Mouse (Mus musculus) adrenal gland, postnatal 25 days (tissue): Measurements from ENCODE around the gene Hdhd5. TPM values are rescaled to one million over a fixed set of nuclear protein-coding genes. Genes with fewer than 3 reads are reported as not detected.
A peak's percentile ranks its signal among the peaks of the same experiment; 100 is the strongest.

Source experiments
- DNase-seq: peaks from one replicate; pipeline ENCODE4 v3.0.0; 2021; ENCODE audit warnings: mixed read lengths
- total RNA-seq: library from RNA; stranded (reverse); gene quantifications from 2 replicates; pipeline ENCODE4 v1.2.3, GENCODE M21; 2021

Gene Hdhd5
- total RNA-seq, 1 experiment from 2014 or later, result 37.4 TPM

GRCm38 (mm10) chr6:120483211-120483626 lies 47.9 kb downstream of the Hdhd5 start:
- DNase-seq, result peak; percentile 46

GRCm38 (mm10) chr6:120482756-120483155 lies 48.4 kb downstream of the Hdhd5 start:
- no peak for DNase-seq

- DNase-seq, result no peak
Observed at GRCm38 (mm10) chr6:120482021-120482420, 49.1 kb downstream of the Hdhd5 start.

GRCm38 (mm10) chr6:120481538-120481937 lies 49.6 kb downstream of the Hdhd5 start:
- DNase-seq, result no peak

- no peak for DNase-seq
Observed at GRCm38 (mm10) chr6:120480361-120480760, 50.8 kb downstream of the Hdhd5 start.

GRCm38 (mm10) chr6:120479302-120479701 lies 51.8 kb downstream of the Hdhd5 start:
- DNase-seq, result no peak

- no peak for DNase-seq
Observed at GRCm38 (mm10) chr6:120475288-120475687, 55.8 kb downstream of the Hdhd5 start.

- DNase-seq, result no peak
Observed at GRCm38 (mm10) chr6:120473427-120473826, 57.7 kb downstream of the Hdhd5 start.

GRCm38 (mm10) chr6:120472455-120473140 lies 58.5 kb downstream of the Hdhd5 start:
- DNase-seq, result no peak

- DNase-seq, result no peak
Observed at GRCm38 (mm10) chr6:120471991-120472441, 59.1 kb downstream of the Hdhd5 start.

GRCm38 (mm10) chr6:120470666-120471065 lies 60.5 kb downstream of the Hdhd5 start:
- DNase-seq, result no peak

- no peak for DNase-seq
Observed at GRCm38 (mm10) chr6:120469770-120470169, 61.3 kb downstream of the Hdhd5 start.

- DNase-seq, result no peak
Observed at GRCm38 (mm10) chr6:120469268-120469667, 61.9 kb downstream of the Hdhd5 start.

GRCm38 (mm10) chr6:120468259-120468658 lies 62.9 kb downstream of the Hdhd5 start:
- no peak for DNase-seq

GRCm38 (mm10) chr6:120466609-120467329 lies 64.3 kb downstream of the Hdhd5 start:
- no peak for DNase-seq

GRCm38 (mm10) chr6:120465393-120465792 lies 65.7 kb downstream of the Hdhd5 start:
- DNase-seq, result no peak

- DNase-seq, result no peak
Observed at GRCm38 (mm10) chr6:120464406-120464939, 66.6 kb downstream of the Hdhd5 start.

- peak; percentile 18 for DNase-seq
Observed at GRCm38 (mm10) chr6:120463884-120464283, 67.2 kb downstream of the Hdhd5 start.

GRCm38 (mm10) chr6:120463086-120463871 lies 67.8 kb downstream of the Hdhd5 start, which contains the start of gene Il17ra:
Gene Il17ra, plus strand, starts transcription at chr6:120463247.
- DNase-seq, result peak; percentile 77

- no peak for DNase-seq
Observed at GRCm38 (mm10) chr6:120462251-120462650, 68.9 kb downstream of the Hdhd5 start.

- no peak for DNase-seq
Observed at GRCm38 (mm10) chr6:120461217-120461616, 69.9 kb downstream of the Hdhd5 start.
